Mouse (Mus musculus) liver, embryonic 14.5 days (tissue): ENCODE measurements around the gene Nfia. TPM values are rescaled to one million over a fixed set of nuclear protein-coding genes. Genes with fewer than 3 reads are reported as not detected.
A peak's percentile ranks its signal among the peaks of the same experiment; 100 is the strongest.

Source experiments
- ATAC-seq: fragments of 200-750 bp; cut with Nextera tagmentation; 2 replicates; pipeline ENCODE4 v1.8.0; 2017; ENCODE audit warnings: moderate number of reproducible peaks, mild to moderate bottlenecking, moderate library complexity; ENCODE audit not compliant: insufficient read depth
- DNase-seq, 3 experiments: peaks; one replicate each; pipeline ENCODE4 v3.0.0-alpha.2; 2012 to 2013; ENCODE audit warnings: low read depth in 3 of 3, low spot score in 3 of 3
- H3K27ac ChIP-seq: fragments of 300-500 bp; sonication (generic); 2 replicates; pipeline ENCODE4 v1.5.1; 2014; ENCODE audit warnings: moderate library complexity, mild to moderate bottlenecking, control low read depth, inconsistent platforms
- H3K27me3 ChIP-seq: fragments of 300-500 bp; sonication (generic); 2 replicates; pipeline ENCODE4 v1.6.1; 2014; ENCODE audit warnings: mild to moderate bottlenecking, low read length, moderate library complexity; ENCODE audit not compliant: control insufficient read depth, insufficient read depth
- H3K36me3 ChIP-seq: fragments of 300-500 bp; sonication (generic); replicated peaks from 2 replicates; pipeline ENCODE4 v1.6.1; 2014; ENCODE audit warnings: low read depth; ENCODE audit not compliant: control insufficient read depth, insufficient read depth
- H3K4me1 ChIP-seq, 2 experiments: fragments of 200-500 bp in 1 of 2; fragments of 300-500 bp in 1 of 2; sonication (generic) in 1 of 2; replicated peaks; 2 replicates each; pipeline ENCODE4 v1.6.1; 2012 to 2014; ENCODE audit warnings: antibody characterized with exemption in 1 of 2, inconsistent platforms in 1 of 2, low read length in 1 of 2; ENCODE audit not compliant: control insufficient read depth in 2 of 2, insufficient read depth in 2 of 2
- H3K4me2 ChIP-seq: fragments of 300-500 bp; sonication (generic); 2 replicates; pipeline ENCODE4 v1.6.1; 2014; ENCODE audit warnings: low read depth, mild to moderate bottlenecking, control low read depth, moderate library complexity
- H3K4me3 ChIP-seq, 2 experiments: fragments of 200-500 bp in 1 of 2; fragments of 300-500 bp in 1 of 2; sonication (generic) in 1 of 2; 2 replicates each; pipeline ENCODE4 v1.5.1; 2012 to 2014; ENCODE audit warnings: low read depth in 2 of 2, low read length in 2 of 2, mild to moderate bottlenecking in 2 of 2, control low read depth in 1 of 2, inconsistent platforms in 1 of 2, moderate library complexity in 1 of 2; ENCODE audit not compliant: insufficient read depth in 1 of 2
- H3K9ac ChIP-seq: fragments of 300-500 bp; sonication (generic); replicated peaks from 2 replicates; pipeline ENCODE4 v1.6.1; 2014; ENCODE audit warnings: mild to moderate bottlenecking, control low read depth, moderate library complexity
- H3K9me3 ChIP-seq: fragments of 300-500 bp; sonication (generic); 2 replicates; pipeline ENCODE4 v1.6.1; 2016; ENCODE audit warnings: low read length, mixed read lengths; ENCODE audit not compliant: control insufficient read depth
- CTCF ChIP-seq: IDR thresholded peaks from 2 replicates; pipeline ENCODE4 v1.5.1; 2016; ENCODE audit warnings: antibody characterized with exemption, low read depth, control low read depth
- EP300 ChIP-seq: IDR thresholded peaks from 2 replicates; pipeline ENCODE4 v1.6.1; 2016; ENCODE audit warnings: antibody characterized with exemption, low read depth
- WGBS: fragments of 180-500 bp; shearing (Covaris S2); extraction: QIAGEN DNeasy Blood & Tissue Kit; methylation state at CpG from one replicate; pipeline ENCODE4 v1.1.7; 2014; ENCODE audit not compliant: insufficient replicate concordance; 5-methylcytosine and 5-hydroxymethylcytosine counted together
- polyA plus RNA-seq, 2 experiments: library from polyadenylated mRNA; depleted of rRNA in 1 of 2; stranded (reverse) in 1 of 2; unstranded in 1 of 2; fragments of >200 nt; fragmentation: Nextera tagmentation in 1 of 2; extraction: Ambion mirVana in 1 of 2; gene quantifications; 2 replicates each; pipeline versions ENCODE4 v1.2.1 to v1.2.3; 2012 to 2014

The Nfia gene
- polyA plus RNA-seq, 2 experiments, result 1.0 to 2.6 TPM

DNA sequence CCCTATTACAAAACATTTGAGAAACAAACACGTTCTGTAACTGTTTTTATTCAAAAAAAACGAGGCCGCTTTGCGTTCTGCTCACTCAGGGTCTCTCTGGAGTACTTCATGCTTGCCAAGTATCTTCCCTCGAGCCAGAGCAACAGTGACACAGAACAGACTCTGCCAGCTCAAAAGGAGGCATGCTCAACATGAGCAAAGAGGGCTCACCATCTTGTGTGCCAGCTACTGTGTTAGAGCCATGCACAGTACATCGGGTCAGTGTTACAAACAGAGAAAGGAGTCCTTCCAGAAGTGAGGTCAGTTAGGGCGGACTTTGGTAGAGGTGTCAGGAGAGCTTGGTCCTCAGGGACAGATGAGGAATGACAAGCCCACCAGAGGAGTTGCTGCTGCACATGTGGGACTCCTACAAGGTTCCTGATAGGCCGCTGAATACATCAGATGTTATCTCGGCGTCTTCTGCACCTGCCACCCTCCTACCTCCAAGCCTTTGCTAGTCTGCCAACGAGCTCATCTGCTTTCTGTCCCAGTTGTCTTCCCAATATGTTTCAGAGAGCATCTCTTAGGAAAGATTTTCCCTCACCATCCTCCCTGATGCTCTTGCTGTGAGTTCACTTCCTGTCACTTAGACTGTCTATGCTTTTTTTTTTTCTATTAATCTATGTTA, 224.8 kb downstream of the Nfia start:
- no peak for DNase-seq
- Histone ChIP-seq H3K4me3 (no peak overlapping the region), H3K4me2 (no peak overlapping the region), H3K27ac (no peak overlapping the region), H3K9me3 (no peaks in the 10 kb centered on the region), H3K36me3 (no peaks in the 10 kb centered on the region), H3K4me1 (no peaks in the 10 kb centered on the region), H3K9ac (no peak overlapping the region), H3K27me3 (no peaks in the 10 kb centered on the region)
- no peak for ATAC-seq
- 63% methylated on average over 11 of the region's 11 CpGs for WGBS
- TF ChIP-seq CTCF (no peak), EP300 (no peak)

DNA sequence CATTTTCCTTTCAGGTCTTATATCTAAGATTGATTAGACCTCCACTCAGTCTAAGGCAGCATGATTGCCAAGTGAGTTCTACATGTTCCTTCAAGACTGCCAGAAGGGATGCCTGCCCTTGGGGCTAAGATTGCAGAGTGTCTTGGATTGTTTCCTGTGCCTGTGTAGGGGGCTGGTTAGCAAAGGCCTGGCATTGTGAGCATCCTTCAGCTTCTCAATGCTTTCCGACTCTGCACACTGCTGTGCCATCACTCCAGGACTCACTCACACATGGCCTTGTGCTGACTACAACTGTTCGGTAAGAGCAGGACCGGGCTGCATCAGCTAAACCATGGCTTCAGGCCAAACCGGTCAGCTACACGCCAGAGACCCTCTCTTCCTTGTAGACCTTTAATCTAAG, 229.7 kb downstream of the Nfia start:
- TF ChIP-seq EP300 (no peak), CTCF (no peak)
- no peak for DNase-seq
- no peak for ATAC-seq

DNA sequence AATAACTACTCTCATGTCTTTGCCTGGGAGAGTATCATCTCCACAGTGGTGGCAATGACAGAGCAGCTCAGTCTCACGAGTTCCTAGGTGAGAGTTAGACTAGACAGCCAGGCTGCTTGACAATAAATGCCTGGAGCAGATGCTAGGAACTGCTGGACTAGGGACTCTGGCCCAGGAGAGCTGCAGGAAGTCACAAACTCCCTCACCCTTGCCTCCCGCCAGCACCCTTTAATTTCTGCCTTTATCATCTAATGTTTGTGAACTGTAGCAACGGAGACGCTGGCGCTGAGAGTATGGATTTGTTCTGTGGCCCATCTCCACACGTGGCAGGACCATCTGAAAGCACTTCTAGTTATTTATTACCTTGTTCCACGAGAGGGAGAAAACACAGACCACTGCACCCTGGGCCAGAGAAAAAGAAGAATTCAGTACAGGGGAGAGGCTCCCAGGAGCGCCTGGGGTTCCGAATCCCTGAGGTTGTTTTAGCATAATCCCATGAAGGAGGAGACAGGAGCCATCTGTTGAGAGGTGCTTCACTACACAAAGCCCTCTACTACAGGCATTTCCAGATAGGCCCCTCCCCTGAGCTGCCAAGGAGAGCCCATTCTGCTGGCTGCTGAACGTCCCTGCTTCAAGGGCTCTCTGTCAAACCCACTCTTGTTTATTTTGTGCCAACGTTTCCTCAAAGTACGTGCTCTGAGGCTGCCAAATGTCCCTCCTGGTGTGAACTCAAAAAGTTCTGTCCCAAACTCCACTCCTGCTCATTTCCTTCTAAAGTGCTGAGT, 231.0 kb downstream of the Nfia start:
- no peak overlapping the region for H3K9ac ChIP-seq
- no peak overlapping the region for H3K4me2 ChIP-seq

More for the DNA sequence above, 229.7 kb downstream of the Nfia start:
- Histone ChIP-seq H3K4me2 (no peak overlapping the region), H3K4me1 (peaks cover 0 to 14% of the 10 kb centered on the region in 2 experiments; a peak in 3 of 4 replicates), H3K9me3 (no peaks in the 10 kb centered on the region), H3K27me3 (no peaks in the 10 kb centered on the region), H3K9ac (no peak overlapping the region), H3K27ac (no peak overlapping the region), H3K4me3 (no peak overlapping the region), H3K36me3 (no peaks in the 10 kb centered on the region)
- WGBS, result 70% methylated on average over 5 of the region's 5 CpGs

DNA sequence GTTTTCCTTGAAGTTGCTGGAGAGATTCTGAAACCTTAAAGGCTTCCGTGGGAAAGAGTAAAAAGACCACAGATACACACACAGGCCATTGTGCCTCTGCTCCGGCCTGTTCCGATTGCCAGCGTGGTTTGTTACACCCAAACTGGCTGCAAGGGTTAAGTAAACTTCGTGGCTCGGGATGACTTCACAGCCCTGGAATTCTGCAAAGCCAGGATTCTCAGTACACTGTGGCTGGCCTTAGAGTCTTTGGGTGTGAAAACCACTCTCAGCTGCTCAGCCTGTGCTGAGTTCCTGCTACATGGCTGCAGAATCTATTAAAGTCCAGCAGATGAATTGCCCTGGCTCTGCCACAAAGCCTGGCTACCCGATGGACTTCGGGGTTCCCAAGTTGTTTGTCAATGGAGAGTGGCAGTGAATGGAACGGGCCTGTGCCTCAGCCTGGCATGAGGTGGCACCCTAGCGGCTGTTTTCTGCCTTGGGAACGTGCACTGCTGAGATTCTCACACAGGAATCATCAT, 231.6 kb downstream of the Nfia start:
- H3K4me2 ChIP-seq, result no peak overlapping the region; the same call in 1 of the 2 replicates
- ATAC-seq, result peak; percentile 48; the same call in 1 of the 2 replicates
- no peaks in the 10 kb centered on the region for H3K9me3 ChIP-seq
- H3K36me3 ChIP-seq, result no peaks in the 10 kb centered on the region
- H3K4me3 ChIP-seq, result no peak overlapping the region
- no peak overlapping the region for H3K27ac ChIP-seq
- TF ChIP-seq CTCF (peak; percentile 35; the same call in 1 of the 2 replicates), EP300 (no peak)
- no peak for DNase-seq
- no peak overlapping the region for H3K9ac ChIP-seq
- peaks cover 0 to 14% of the 10 kb centered on the region in 2 experiments; a peak in 3 of 4 replicates for H3K4me1 ChIP-seq
- H3K27me3 ChIP-seq, result no peaks in the 10 kb centered on the region
- WGBS, result 26% methylated on average over 11 of the region's 11 CpGs

More for the DNA sequence above, 231.0 kb downstream of the Nfia start:
- no peak for TF ChIP-seq CTCF
- TF ChIP-seq EP300, result no peak
- no peaks in the 10 kb centered on the region for H3K36me3 ChIP-seq
- H3K9me3 ChIP-seq, result no peaks in the 10 kb centered on the region
- H3K4me3 ChIP-seq, result no peak overlapping the region
- whole genome bisulfite sequencing, result 30% methylated on average over 12 of the region's 12 CpGs
- no peak overlapping the region for H3K27ac ChIP-seq
- peaks cover 0 to 14% of the 10 kb centered on the region in 2 experiments; a peak in 3 of 4 replicates for H3K4me1 ChIP-seq
- ATAC-seq (no peak), DNase-seq (no peak)
- no peaks in the 10 kb centered on the region for H3K27me3 ChIP-seq

DNA sequence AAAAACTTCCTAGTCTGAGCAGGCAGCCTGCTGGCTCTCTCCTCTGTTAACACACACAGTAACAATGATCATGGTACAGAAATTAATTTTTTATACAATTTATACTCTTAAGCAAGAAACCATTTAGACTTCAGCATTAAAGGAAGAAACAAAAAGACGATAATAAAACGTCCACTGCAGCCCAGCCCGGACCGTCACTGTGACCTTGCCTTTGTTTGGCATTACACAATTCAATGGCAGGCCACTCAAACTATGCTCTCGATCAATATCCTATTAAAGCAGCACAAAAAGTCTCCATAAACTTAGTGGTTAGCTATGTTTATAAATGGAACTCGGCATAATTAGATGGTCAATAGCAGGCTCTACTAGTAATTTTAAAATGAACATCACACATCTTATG, 232.5 kb downstream of the Nfia start:
- 62% methylated on average over 6 of the region's 6 CpGs for WGBS
- H3K4me3 ChIP-seq, result no peak overlapping the region
- no peaks in the 10 kb centered on the region for H3K27me3 ChIP-seq
- no peaks in the 10 kb centered on the region for H3K9me3 ChIP-seq
- no peak for TF ChIP-seq EP300
- TF ChIP-seq CTCF, result no peak
- no peaks in the 10 kb centered on the region for H3K36me3 ChIP-seq
- ATAC-seq, result no peak
- H3K27ac ChIP-seq, result no peak overlapping the region
- H3K4me2 ChIP-seq, result no peak overlapping the region
- no peak for DNase-seq
- H3K9ac ChIP-seq, result no peak overlapping the region
- H3K4me1 ChIP-seq, result peaks cover 0 to 14% of the 10 kb centered on the region in 2 experiments; a peak in 3 of 4 replicates
